Mouse (Mus musculus) urinary bladder, postnatal 0 days (tissue): ENCODE measurements around the gene 2200002J24Rik. TPM values are rescaled to one million over a fixed set of nuclear protein-coding genes. Genes with fewer than 3 reads are reported as not detected.

Experiments used
- polyA plus RNA-seq: library from polyadenylated mRNA; unstranded; fragments of >200 nt; fragmentation: Nextera tagmentation; extraction: Ambion mirVana; gene quantifications from 2 replicates; pipeline ENCODE4 v1.2.1, GENCODE M21; 2015

2200002J24Rik gene
- 0.39 TPM in 1 of 2 replicates, not detected in the other for polyA plus RNA-seq

GRCm38 (mm10) chr7:30698589-30698988, at the start of gene 2200002J24Rik:
2200002J24Rik (plus strand) TSS chr7:30698926.

GRCm38 (mm10) chr7:30649591-30650540, 48.9 kb upstream of the 2200002J24Rik start, which contains the start of gene Rbm42:
Rbm42 (minus strand) TSS chr7:30650317.

GRCm38 (mm10) chr7:30664529-30665200, 34.1 kb upstream of the 2200002J24Rik start, which contains the start of gene Haus5:
Haus5 (minus strand) TSS chr7:30664994.

GRCm38 (mm10) chr7:30671480-30671879, 27.2 kb upstream of the 2200002J24Rik start, which contains the start of gene Pmis2:
Pmis2 (minus strand) TSS chr7:30671605.

GRCm38 (mm10) chr7:30711942-30712341, 13.2 kb downstream of the 2200002J24Rik start, which contains the start of gene Atp4a:
Atp4a (plus strand) TSS chr7:30712209.

GRCm38 (mm10) chr7:30729396-30730063, 30.8 kb downstream of the 2200002J24Rik start, which contains the start of gene Tmem147:
Tmem147 (minus strand) TSS chr7:30729540.

GRCm38 (mm10) chr7:30743617-30744016, 44.9 kb downstream of the 2200002J24Rik start, which contains the start of gene Gapdhs:
Gapdhs (minus strand) TSS chr7:30743681.

Other genes with a start within 250 kb of the 2200002J24Rik start
- not detected in 2 replicates for gene Kirrel2, start 241.2 kb upstream of the 2200002J24Rik start, polyA plus RNA-seq
- gene Nphs1, start 240.6 kb upstream of the 2200002J24Rik start, polyA plus RNA-seq = 0.12 TPM in 1 of 2 replicates, not detected in the other
- gene Prodh2, start 205.3 kb upstream of the 2200002J24Rik start, polyA plus RNA-seq = 0.21 and 0.36 TPM in 2 replicates
- gene Arhgap33, start 163.9 kb upstream of the 2200002J24Rik start, polyA plus RNA-seq = 2.5 and 2.6 TPM in 2 replicates
- gene Hspb6, start 146.7 kb upstream of the 2200002J24Rik start, polyA plus RNA-seq = 391 and 404 TPM in 2 replicates
- 3.2 and 3.9 TPM in 2 replicates for gene Proser3, start 146.6 kb upstream of the 2200002J24Rik start, polyA plus RNA-seq
- 21.1 and 25.6 TPM in 2 replicates for gene Lin37, start 139.1 kb upstream of the 2200002J24Rik start, polyA plus RNA-seq
- 69.5 and 73.2 TPM in 2 replicates for gene U2af1l4, start 135.6 kb upstream of the 2200002J24Rik start, polyA plus RNA-seq
- gene Gm49396, start 135.6 kb upstream of the 2200002J24Rik start, polyA plus RNA-seq = 2.7 and 2.8 TPM in 2 replicates
- gene Psenen, start 135.3 kb upstream of the 2200002J24Rik start, polyA plus RNA-seq = 114 and 127 TPM in 2 replicates
- 1.1 and 1.6 TPM in 2 replicates for gene Igflr1, start 133.5 kb upstream of the 2200002J24Rik start, polyA plus RNA-seq
- 4.8 TPM in 2 replicates for gene Kmt2b, start 110.2 kb upstream of the 2200002J24Rik start, polyA plus RNA-seq
- 2.4 and 3.5 TPM in 2 replicates for gene Zbtb32, start 100.0 kb upstream of the 2200002J24Rik start, polyA plus RNA-seq
- gene Upk1a, start 86.1 kb upstream of the 2200002J24Rik start, polyA plus RNA-seq = 1,486 and 1,535 TPM in 2 replicates
- 1,042 and 1,083 TPM in 2 replicates for gene Cox6b1, start 72.8 kb upstream of the 2200002J24Rik start, polyA plus RNA-seq
- gene Etv2, start 63.1 kb upstream of the 2200002J24Rik start, polyA plus RNA-seq = not detected in 2 replicates
- gene Rbm42, start 48.6 kb upstream of the 2200002J24Rik start, polyA plus RNA-seq = 87.7 and 91.8 TPM in 2 replicates
- 10.3 and 11.1 TPM in 2 replicates for gene Haus5, start 33.9 kb upstream of the 2200002J24Rik start, polyA plus RNA-seq
- not detected in 2 replicates for gene Pmis2, start 27.3 kb upstream of the 2200002J24Rik start, polyA plus RNA-seq
- gene Atp4a, start 13.3 kb downstream of the 2200002J24Rik start, polyA plus RNA-seq = 0.13 and 0.69 TPM in 2 replicates
- gene Tmem147, start 30.6 kb downstream of the 2200002J24Rik start, polyA plus RNA-seq = 155 and 184 TPM in 2 replicates
- gene Gapdhs, start 44.8 kb downstream of the 2200002J24Rik start, polyA plus RNA-seq = 0.12 TPM in 1 of 2 replicates, not detected in the other
- 13.6 and 17.0 TPM in 2 replicates for gene Sbsn, start 52.5 kb downstream of the 2200002J24Rik start, polyA plus RNA-seq
- gene Dmkn, start 64.8 kb downstream of the 2200002J24Rik start, polyA plus RNA-seq = 97.2 and 160 TPM in 2 replicates
- gene Krtdap, start 89.0 kb downstream of the 2200002J24Rik start, polyA plus RNA-seq = 135 and 161 TPM in 2 replicates
- gene Ffar2, start 124.8 kb downstream of the 2200002J24Rik start, polyA plus RNA-seq = not detected in 2 replicates
- not detected in 2 replicates for gene Ffar3, start 157.3 kb downstream of the 2200002J24Rik start, polyA plus RNA-seq
- gene Ffar1, start 162.6 kb downstream of the 2200002J24Rik start, polyA plus RNA-seq = not detected in 2 replicates
- 0.11 TPM in 1 of 2 replicates, not detected in the other for gene Cd22, start 181.4 kb downstream of the 2200002J24Rik start, polyA plus RNA-seq
- gene Mag, start 215.9 kb downstream of the 2200002J24Rik start, polyA plus RNA-seq = 0.31 and 0.47 TPM in 2 replicates
- gene Hamp2, start 225.8 kb downstream of the 2200002J24Rik start, polyA plus RNA-seq = not detected in 2 replicates
- gene Hamp, start 245.1 kb downstream of the 2200002J24Rik start, polyA plus RNA-seq = not detected in 2 replicates